Mouse (Mus musculus) limb, embryonic 10.5 days (tissue): ENCODE measurements at regions not wholly inside any gene's neighbourhood (a gene's known extent, or its start where the extent isn't known, plus 50 kb on each side); places are given as distances from the start of the nearest gene placed in this dataset.

Source experiments
- DNase-seq: peaks from one replicate; pipeline ENCODE4 v3.0.0-alpha.2; 2017; ENCODE audit warnings: low spot score
- H3K27ac ChIP-seq: fragments of 300-500 bp; sonication (generic); 2 replicates; pipeline ENCODE4 v1.5.1; 2016; ENCODE audit warnings: mild to moderate bottlenecking
- H3K27me3 ChIP-seq: fragments of 300-500 bp; sonication (generic); 2 replicates; pipeline ENCODE4 v1.6.1; 2016; ENCODE audit warnings: low read depth, mild to moderate bottlenecking; ENCODE audit not compliant: poor library complexity, severe bottlenecking
- H3K36me3 ChIP-seq: fragments of 300-500 bp; sonication (generic); 2 replicates; pipeline ENCODE4 v1.6.1; 2016; ENCODE audit warnings: mild to moderate bottlenecking, moderate library complexity
- H3K4me1 ChIP-seq: fragments of 300-500 bp; sonication (generic); 2 replicates; pipeline ENCODE4 v1.6.1; 2016
- H3K4me3 ChIP-seq: fragments of 300-500 bp; sonication (generic); 2 replicates; pipeline ENCODE4 v1.5.1; 2016; ENCODE audit warnings: mild to moderate bottlenecking, moderate library complexity
- H3K9me3 ChIP-seq: fragments of 300-500 bp; sonication (generic); replicated peaks from 2 replicates; pipeline ENCODE4 v1.6.1; 2016; ENCODE audit warnings: mild to moderate bottlenecking
- WGBS: fragments of 180-500 bp; shearing (Covaris S2); methylation state at CpG from one replicate; pipeline ENCODE4 v1.1.7; 2016; 5-methylcytosine and 5-hydroxymethylcytosine counted together

DNA sequence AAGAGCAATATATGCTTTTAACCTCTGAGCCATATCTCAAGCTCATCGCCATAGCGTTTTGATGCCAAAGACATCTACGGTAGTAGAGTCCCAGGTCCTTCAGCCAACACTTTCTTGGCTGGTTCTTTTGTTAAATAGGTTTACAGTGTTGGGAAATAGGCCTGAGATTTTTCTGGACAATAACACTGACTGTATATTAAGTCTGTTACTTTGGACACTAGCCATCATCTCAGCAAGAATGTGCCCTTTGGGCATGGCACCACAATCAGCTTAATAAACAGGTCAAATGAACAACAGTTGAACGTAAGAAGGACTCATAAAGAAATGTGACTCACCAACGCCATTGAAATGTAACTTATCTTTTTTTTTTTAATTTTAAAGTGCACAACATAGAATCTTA, 68.6 kb upstream of the Adamts9 start:
- 96% methylated on average over 5 of the region's 5 CpGs for WGBS
- 0 out of 2 replicates have a peak, but pooled peaks cover 5% of the 10 kb centered on the region for H3K4me1 ChIP-seq

DNA sequence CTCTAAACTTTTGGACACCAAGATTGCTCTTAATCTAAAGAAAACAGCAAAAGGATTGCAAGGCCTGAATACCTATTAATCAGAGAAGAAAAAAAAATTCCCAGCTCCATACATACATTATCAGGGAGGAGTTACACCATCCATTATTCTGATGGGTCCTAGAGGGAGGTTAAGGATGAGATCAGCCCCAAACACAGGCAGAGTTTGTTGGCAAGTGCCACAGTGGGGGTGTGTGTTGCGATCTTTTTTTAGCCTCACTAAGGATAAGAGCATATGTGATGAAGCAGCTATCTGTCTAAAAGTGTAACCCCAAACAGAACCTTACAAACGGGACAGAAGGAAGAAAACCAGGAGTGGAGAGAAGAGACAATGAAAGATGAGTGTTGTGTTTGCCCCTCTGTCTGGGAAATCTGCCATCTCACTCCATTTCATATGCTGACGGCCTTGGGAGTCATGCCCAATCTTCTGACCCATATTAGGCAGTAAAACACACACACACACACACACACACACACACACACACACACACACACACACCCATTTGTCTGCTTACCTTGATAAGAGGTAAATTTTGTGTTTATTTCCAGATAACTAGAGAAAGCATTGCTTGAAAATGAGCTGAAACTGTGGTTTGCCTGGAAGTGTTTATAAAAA, 61.4 kb upstream of the Adamts9 start:
- WGBS, result 90% methylated on average over 3 of the region's 3 CpGs
- no peaks in the 10 kb centered on the region for H3K36me3 ChIP-seq

More for the DNA sequence above, 68.6 kb upstream of the Adamts9 start:
- H3K27ac ChIP-seq, result no peak overlapping the region
- H3K9me3 ChIP-seq, result no peaks in the 10 kb centered on the region
- H3K36me3 ChIP-seq, result no peaks in the 10 kb centered on the region
- H3K4me3 ChIP-seq, result no peak overlapping the region
- H3K27me3 ChIP-seq, result no peaks in the 10 kb centered on the region
- DNase-seq, result no peak

DNA sequence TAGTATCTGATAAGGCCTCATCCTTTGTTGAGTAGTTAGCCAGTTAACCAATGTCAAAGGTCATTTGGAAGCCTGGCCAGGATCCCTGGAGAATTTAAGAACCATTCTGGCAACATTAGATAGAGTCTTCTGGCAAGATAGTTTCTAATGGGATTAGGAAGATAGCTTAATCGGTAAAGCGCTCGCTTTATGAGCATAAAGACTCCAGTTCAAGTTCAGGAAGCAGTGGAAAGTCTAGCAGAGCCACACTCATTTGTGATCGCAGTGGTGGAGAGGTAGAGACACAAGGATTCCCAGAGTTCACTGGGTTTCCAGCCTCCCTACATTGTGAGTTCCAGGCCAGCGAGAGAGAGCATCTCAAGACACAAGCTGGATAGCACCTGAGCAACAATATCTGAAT, 60.5 kb upstream of the Adamts9 start:
- H3K27ac ChIP-seq, result no peak overlapping the region
- no peaks in the 10 kb centered on the region for H3K36me3 ChIP-seq
- no peaks in the 10 kb centered on the region for H3K27me3 ChIP-seq
- peaks cover 5% of the 10 kb centered on the region; the same call in 1 of the 2 replicates for H3K4me1 ChIP-seq
- no peak for DNase-seq
- no peaks in the 10 kb centered on the region for H3K9me3 ChIP-seq
- 96% methylated on average over 5 of the region's 5 CpGs for WGBS
- H3K4me3 ChIP-seq, result no peak overlapping the region

More for the DNA sequence above, 61.4 kb upstream of the Adamts9 start:
- peaks cover 5% of the 10 kb centered on the region; the same call in 1 of the 2 replicates for H3K4me1 ChIP-seq
- no peak overlapping the region for H3K27ac ChIP-seq
- no peak overlapping the region for H3K4me3 ChIP-seq
- no peaks in the 10 kb centered on the region for H3K27me3 ChIP-seq
- no peak for DNase-seq
- no peaks in the 10 kb centered on the region for H3K9me3 ChIP-seq

DNA sequence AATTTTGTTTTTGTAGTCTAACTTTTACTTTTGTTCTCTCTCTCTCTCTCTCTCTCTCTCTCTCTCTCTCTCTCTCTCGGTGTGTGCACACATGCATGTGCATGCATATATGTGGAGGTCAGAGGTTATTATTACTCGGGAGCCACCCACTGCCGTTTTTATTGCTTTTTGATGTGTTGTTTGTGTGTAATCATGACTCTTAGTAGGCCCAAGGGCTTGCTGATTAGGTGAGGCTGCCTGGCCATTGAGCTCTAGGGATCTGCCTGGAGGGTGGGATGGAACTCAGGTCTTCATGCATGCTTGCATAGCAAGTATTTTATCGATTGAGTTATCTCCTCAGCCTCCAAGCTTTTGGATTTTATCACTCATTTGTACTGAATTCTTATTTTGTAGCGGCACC, 50.4 kb upstream of the Adamts9 start:
- WGBS, result 86% methylated on average over 5 of the region's 5 CpGs
- H3K4me3 ChIP-seq, result no peak overlapping the region
- H3K27me3 ChIP-seq, result no peaks in the 10 kb centered on the region
- H3K4me1 ChIP-seq, result no peaks in the 10 kb centered on the region
- no peaks in the 10 kb centered on the region; the same call in 1 of the 2 replicates for H3K9me3 ChIP-seq
- no peak overlapping the region for H3K27ac ChIP-seq
- DNase-seq, result no peak
- no peaks in the 10 kb centered on the region for H3K36me3 ChIP-seq
